Mouse (Mus musculus) olfactory bulb, adult 2 months (tissue): ENCODE data around the gene Hsd17b11.

Source experiments
- CTCF ChIP-seq: fragments of 200-500 bp; IDR thresholded peaks from 2 replicates; pipeline ENCODE4 v1.5.1; 2012; ENCODE audit warnings: low read depth, mild to moderate bottlenecking, low read length, moderate library complexity; ENCODE audit not compliant: insufficient read depth
- POLR2A ChIP-seq: fragments of 200-500 bp; IDR thresholded peaks from 2 replicates; pipeline ENCODE4 v1.6.1; 2012; ENCODE audit warnings: mild to moderate bottlenecking, low read depth, low read length, moderate library complexity; ENCODE audit not compliant: insufficient read depth

GRCm38 (mm10) chr5:104047200-104048105 lies 25.7 kb upstream of the Hsd17b11 start:
- TF ChIP-seq CTCF = no peak
- TF ChIP-seq POLR2A = no peak
